Mouse (Mus musculus): ENCODE measurements around the gene Shisa7. TPM values are rescaled to one million over a fixed set of nuclear protein-coding genes. Genes with fewer than 3 reads are reported as not detected.
"Not testable (repeated sequence)": the region's sequence is repeated elsewhere in the genome, so short reads cannot be mapped to it uniquely, and the experiment has no call there.

Shisa7 gene
- total RNA-seq, 2 experiments from 2014 or later: not detected

DNA sequence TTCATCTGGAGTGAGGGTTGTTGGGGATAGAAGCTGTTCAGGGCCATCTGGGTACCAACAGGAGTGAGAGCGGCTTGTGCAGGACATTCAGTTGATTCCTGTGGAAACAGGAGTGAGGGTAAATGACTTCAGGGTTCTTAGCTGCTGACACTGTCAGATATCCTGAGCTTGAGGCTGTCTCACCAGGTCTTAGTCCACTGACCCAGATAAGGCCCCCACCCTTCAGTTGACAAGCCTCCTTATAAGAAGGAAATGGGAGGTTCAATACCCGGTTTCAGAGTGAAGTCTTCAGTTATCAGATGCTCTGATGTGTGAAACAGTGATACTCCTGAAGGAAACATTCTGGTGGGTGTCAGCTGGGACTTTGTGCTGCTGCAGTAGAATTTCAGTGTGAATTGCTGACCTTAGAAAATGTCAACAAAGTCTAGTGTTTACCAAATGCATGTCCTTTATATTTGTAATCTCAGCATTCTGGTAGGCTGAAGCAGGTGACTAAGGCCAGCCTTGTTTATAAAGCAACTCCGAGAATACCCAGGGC lies 49.8 kb downstream of the Shisa7 start:
- DNase-seq: no peak

- DNase-seq: no peak
Measured at GRCm38 (mm10) chr7:4793674-4794073, 50.8 kb downstream of the Shisa7 start.

DNA sequence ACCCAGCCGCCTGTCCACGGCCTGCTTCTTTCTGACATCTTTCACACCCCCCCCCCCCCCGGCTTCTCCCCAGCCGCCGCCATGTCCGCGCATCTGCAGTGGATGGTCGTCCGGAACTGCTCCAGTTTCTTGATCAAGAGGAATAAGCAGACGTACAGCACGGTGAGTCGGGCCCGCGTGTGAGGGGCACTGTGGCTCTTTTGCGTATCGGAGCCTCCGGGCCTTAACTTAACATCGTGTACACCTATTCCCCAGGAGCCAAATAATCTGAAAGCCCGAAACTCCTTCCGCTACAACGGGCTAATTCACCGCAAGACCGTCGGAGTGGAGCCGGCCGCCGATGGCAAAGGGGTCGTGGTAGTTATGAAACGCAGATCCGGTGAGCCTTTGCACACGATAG lies 51.2 kb downstream of the Shisa7 start:
- not testable (repeated sequence) for DNase-seq

- peak; percentile 95 for DNase-seq
Measured at GRCm38 (mm10) chr7:4792278-4793212, 52.0 kb downstream of the Shisa7 start, which contains the start of gene Rpl28. Gene Rpl28, plus strand, starts transcription at chr7:4792874.

- peak; percentile 54 for DNase-seq
Measured at GRCm38 (mm10) chr7:4789436-4789935, 55.0 kb downstream of the Shisa7 start, which contains the start of gene Tmem238. Gene Tmem238, minus strand, starts transcription at chr7:4789656.

DNA sequence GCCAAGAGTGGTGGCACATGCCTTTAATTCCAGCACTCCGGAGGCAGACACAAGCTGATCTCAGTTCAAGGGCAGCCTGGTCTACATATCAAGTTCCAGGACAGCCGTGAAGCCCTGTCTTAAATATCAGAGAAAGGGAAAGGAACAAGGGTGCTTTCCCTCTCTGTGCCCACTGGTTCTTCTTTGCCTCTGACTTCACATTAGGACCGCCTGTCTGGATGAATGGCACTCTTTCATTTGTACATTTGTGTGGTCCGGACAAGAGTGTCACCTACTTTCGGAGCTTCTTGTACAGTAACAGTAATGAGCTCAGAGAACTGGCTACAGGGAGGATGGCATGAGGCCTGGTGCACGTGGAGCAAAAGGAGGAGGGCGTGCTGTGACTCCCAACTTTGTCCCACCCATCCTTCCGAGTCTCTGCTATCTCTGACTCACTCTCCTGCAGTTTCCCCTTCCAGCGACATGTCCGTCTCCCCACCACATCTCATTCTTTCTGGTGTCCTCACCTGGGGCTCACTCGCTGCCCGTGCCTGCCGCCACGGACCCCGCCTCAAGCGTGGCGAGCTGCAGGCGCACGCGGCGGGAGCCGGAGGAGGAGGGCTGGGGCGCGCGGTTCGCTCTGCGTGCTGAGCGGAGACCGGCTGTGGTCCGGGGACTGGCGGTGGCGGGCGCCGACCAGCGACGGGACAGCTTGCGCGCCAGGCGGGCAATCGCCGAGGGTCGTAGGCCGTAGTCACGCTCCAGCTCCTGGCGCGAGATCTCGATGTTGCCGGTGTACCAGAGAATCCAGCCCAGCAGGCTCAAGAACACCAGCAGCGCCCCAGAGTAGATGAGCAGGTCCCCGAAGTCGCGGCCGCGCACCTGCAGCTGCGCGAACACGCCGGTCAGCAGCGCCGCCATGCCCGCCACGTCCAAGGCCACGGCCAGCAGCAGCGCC lies 55.7 kb downstream of the Shisa7 start:
- DNase-seq: peak; percentile 53

DNA sequence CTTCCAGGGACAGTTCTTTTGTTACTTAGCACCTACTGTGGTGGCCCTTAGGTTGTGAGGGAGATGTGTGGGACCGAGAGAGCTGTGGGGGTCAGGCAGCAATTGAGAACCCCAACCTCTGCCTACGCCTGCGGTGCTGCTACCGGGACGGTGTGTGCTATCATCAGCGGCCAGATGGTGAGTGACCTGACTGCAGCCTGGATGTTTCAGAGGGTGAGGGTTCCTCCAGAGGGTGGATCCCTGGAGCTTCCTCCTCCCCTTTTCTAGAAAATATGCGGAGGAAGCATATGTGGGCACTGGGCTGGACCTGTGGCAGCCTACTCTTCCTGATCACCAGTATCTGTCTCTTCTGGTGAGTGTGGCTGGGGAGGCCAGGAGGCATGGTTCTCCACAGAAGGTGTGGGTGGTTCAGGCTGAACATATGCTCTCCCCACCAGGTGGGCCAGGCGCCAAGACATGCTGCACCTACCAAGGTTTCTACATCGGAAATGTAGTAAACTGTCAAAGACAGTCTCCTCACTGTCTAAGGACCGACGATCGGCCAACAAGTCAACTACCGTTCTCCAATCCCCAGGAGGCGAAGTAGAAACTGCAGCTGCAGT lies 60.7 kb downstream of the Shisa7 start:
- DNase-seq: no peak

GRCm38 (mm10) chr7:4782759-4783158 lies 61.7 kb downstream of the Shisa7 start, which contains the start of the genes Il11 and Tmem190:
Gene Il11, minus strand, starts transcription at chr7:4782859.
Gene Tmem190, plus strand, starts transcription at chr7:4782937.
- DNase-seq: no peak

DNA sequence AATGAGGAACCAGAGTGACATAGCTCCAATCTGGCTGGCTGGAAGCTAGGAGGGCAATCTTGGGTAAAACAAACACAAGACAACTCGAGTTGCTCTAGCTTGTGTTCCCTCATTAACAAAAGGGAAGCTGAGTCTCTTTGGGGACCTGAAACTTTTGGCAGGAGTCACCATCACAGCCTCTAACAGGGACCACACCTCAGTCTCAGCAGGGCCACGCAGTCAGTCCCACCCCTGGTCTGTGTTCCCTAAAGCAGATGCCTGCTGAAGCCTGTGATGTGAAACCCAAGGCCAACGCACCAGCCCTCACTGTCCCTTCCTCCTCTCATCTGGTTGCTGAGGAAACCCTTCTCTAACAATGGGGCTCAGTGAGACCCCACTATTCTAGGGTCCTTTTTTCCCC lies 62.4 kb downstream of the Shisa7 start:
- no peak for DNase-seq

DNA sequence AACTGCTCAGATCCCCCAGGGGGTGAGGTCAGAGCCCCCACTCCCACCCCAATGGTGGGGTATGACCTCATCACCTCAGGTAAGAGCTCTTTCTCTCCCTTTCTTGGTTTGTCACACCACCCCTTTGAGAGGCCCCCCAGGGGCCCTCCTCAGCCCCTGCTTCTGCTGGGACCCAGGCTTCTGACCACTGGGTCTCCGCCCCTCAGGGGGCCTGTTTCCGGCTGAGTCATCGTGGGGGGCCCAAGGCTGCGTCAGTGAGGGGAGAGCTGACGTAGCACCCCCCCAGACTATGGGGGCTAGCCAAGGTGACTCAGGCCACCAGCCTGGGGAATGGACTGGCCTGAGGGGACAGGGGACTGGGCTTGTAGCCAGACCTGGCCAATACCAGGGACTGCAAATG lies 64.6 kb downstream of the Shisa7 start:
- DNase-seq: no peak

DNA sequence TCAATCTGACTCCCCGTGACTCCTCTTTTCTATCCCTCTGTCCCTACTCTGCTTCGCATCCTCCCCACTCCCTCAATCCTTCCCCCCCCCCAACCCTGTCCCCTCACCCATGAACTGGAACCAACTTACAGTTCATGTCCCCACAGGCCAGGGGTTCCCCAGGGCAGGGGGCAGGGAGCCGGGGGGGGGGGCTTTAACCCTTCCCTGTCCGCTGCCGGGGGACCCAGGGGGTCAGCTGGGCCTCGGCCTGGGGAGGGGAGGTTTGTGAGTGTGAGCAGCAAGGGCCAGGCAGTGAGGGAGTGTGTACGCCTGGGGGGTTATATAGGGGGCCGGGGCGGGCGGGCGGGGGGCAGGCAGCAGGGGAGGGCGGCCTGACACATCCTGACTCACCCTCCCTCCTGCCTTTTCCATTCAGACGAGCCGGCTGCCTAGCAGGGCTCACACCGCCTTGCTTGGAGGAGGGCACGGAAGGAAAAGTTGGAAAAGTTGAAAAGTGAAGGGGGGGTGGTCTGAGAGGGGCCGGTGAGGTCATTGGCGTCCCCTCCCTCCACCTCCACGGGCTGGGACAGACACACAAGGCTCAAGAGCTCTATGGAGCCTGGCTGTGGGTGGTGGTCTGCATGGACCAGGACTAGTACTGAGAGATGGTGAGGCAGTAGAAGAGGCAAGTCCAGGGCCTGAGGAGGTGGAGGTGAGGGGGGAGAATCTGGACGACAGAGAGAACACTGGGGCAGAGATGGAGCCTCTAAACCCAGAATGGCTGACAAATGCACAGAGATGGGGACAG lies 66.5 kb downstream of the Shisa7 start:
- DNase-seq: no peak

DNA sequence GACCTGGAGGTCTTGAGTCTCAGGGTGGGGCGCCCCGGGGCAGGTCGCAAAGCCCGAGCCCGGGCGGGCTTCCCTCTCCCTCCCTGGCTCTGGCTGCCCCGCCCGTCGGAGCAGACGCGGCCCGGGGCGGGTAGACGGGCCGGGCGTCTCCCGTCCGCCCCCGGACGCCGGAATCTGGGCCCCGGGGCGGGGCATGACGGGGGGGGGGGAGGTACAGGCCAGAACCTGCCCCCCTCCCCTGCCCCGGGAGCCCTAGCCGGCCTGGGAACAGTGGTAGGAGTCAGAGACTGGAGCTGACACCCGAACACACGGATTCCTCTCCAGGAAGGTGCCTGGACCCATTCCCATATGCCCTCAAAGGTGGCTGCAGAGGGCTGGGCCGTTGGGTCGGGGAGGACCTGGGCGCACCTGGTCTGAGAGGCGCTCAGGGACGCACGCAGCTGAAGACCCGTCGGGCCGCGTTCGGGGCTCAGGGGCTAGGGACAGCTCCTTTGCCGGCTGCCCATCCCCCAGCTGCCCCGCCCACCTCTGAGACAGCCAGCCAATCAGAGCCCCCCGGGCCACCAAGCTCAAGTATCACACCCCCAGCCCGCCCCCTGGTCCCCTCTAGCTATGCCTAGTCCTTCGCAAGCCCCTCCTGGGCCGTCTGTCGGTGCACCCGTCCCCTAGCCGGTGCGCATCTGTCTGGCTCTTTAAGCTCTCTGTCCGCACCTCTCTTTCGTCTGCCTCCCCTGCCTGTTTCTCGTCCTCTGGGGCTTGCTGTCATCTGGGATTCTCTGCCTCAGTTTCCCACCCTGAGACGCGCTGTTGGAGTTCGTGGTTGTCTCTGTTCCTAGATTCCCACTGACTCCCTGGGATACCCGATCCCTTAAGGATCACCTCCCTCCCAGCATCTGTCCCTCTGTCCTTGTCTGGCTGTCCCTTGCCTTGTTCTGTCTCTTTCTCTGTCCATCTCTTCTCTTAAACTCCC lies 67.3 kb downstream of the Shisa7 start:
- peak; percentile 57 for DNase-seq

- DNase-seq: no peak
Measured at GRCm38 (mm10) chr7:4776131-4776530, 68.4 kb downstream of the Shisa7 start.

Other genes with a start within 250 kb of the Shisa7 start
- not detected for gene Ptprh, start 240.7 kb downstream of the Shisa7 start, total RNA-seq (2021)
- gene Tmem86b, start 213.3 kb downstream of the Shisa7 start, total RNA-seq (2021): 1 to 10 TPM; 2.4 to 3.0 TPM
- 10 to 100 TPM; 41.8 to 46.2 TPM for gene Ppp6r1, start 185.7 kb downstream of the Shisa7 start, total RNA-seq (2021)
- gene Hspbp1, start 159.6 kb downstream of the Shisa7 start, total RNA-seq (2021): 10 to 100 TPM; 21.8 to 23.1 TPM
- gene Brsk1, start 154.1 kb downstream of the Shisa7 start, total RNA-seq (2021): 1 to 10 TPM; 1.4 to 1.7 TPM
- gene Tmem150b, start 119.4 kb downstream of the Shisa7 start, total RNA-seq (2021): under 1 TPM in 1 of 2 experiments, not detected in 1; 0.23 TPM
- gene Kmt5c, start 104.6 kb downstream of the Shisa7 start, total RNA-seq (2021): 10 to 100 TPM; 10.7 to 12.3 TPM
- gene Cox6b2, start 91.6 kb downstream of the Shisa7 start, total RNA-seq (2021): 1 to 10 TPM; 1.4 to 2.2 TPM
- not detected for gene Fam71e2, start 73.4 kb downstream of the Shisa7 start, total RNA-seq (2021)
- gene Il11, start 61.8 kb downstream of the Shisa7 start, total RNA-seq (2021): not detected
- gene Tmem190, start 61.8 kb downstream of the Shisa7 start, total RNA-seq (2021): not detected
- 1 to 10 TPM; 6.3 to 6.4 TPM for gene Tmem238, start 55.0 kb downstream of the Shisa7 start, total RNA-seq (2021)
- gene Rpl28, start 51.8 kb downstream of the Shisa7 start, total RNA-seq (2021): 100 to 1,000 TPM; 442 to 471 TPM
- gene Ube2s, start 32.1 kb downstream of the Shisa7 start, total RNA-seq (2021): 10 to 100 TPM; 65.5 to 67.9 TPM
- 1 to 10 TPM; 4.3 to 4.5 TPM for gene Isoc2b, start 25.6 kb upstream of the Shisa7 start, total RNA-seq (2021)
- 10 to 100 TPM; 21.4 to 24.3 TPM for gene Isoc2a, start 32.5 kb upstream of the Shisa7 start, total RNA-seq (2021)
- gene Gm36210, start 61.8 kb upstream of the Shisa7 start, total RNA-seq (2021): under 1 TPM; 0.21 to 0.36 TPM
- 1 to 10 TPM; 6.8 to 8.3 TPM for gene Zfp628, start 70.5 kb upstream of the Shisa7 start, total RNA-seq (2021)
- 1 to 10 TPM; 3.7 to 5.2 TPM for gene Nat14, start 77.3 kb upstream of the Shisa7 start, total RNA-seq (2021)
- 10 to 100 TPM; 10.1 to 11.6 TPM for gene Ssc5d, start 81.1 kb upstream of the Shisa7 start, total RNA-seq (2021)
- gene Sbk2, start 119.7 kb upstream of the Shisa7 start, total RNA-seq (2021): 10 to 100 TPM; 29.0 to 60.0 TPM
- gene Sbk3, start 126.5 kb upstream of the Shisa7 start, total RNA-seq (2021): 1 to 10 TPM in 1 of 2 experiments, under 1 TPM in 1; 0.49 to 3.1 TPM
- 10 to 100 TPM; 10.2 to 14.9 TPM for gene Zfp579, start 151.5 kb upstream of the Shisa7 start, total RNA-seq (2021)
- gene Zfp524, start 169.7 kb upstream of the Shisa7 start, total RNA-seq (2021): 1 to 10 TPM; 7.1 to 8.7 TPM
- gene Fiz1, start 170.0 kb upstream of the Shisa7 start, total RNA-seq (2021): 10 to 100 TPM; 17.7 to 18.2 TPM
- gene Gm44973, start 170.8 kb upstream of the Shisa7 start, total RNA-seq (2021): not detected
- gene Zfp865, start 175.7 kb upstream of the Shisa7 start, total RNA-seq (2021): 10 to 100 TPM; 10.8 to 12.1 TPM
- not detected for gene Ccdc106, start 175.9 kb upstream of the Shisa7 start, total RNA-seq (2021)
- not detected for gene 4632433K11Rik, start 189.4 kb upstream of the Shisa7 start, total RNA-seq (2021)
- gene Zfp784, start 193.8 kb upstream of the Shisa7 start, total RNA-seq (2021): 1 to 10 TPM; 2.6 to 3.4 TPM
- gene Zfp580, start 206.8 kb upstream of the Shisa7 start, total RNA-seq (2021): 1 to 10 TPM; 2.9 to 3.2 TPM
- 10 to 100 TPM; 43.1 to 45.2 TPM for gene U2af2, start 217.4 kb upstream of the Shisa7 start, total RNA-seq (2021)
- 100 to 1,000 TPM; 134 to 145 TPM for gene Epn1, start 235.5 kb upstream of the Shisa7 start, total RNA-seq (2021)